Mouse (Mus musculus): ENCODE data around the gene Zpld1. TPM values are rescaled to one million over a fixed set of nuclear protein-coding genes. Genes with fewer than 3 reads are reported as not detected.

The Zpld1 gene
- total RNA-seq (2021): under 1 TPM; 0.22 to 0.30 TPM

DNA sequence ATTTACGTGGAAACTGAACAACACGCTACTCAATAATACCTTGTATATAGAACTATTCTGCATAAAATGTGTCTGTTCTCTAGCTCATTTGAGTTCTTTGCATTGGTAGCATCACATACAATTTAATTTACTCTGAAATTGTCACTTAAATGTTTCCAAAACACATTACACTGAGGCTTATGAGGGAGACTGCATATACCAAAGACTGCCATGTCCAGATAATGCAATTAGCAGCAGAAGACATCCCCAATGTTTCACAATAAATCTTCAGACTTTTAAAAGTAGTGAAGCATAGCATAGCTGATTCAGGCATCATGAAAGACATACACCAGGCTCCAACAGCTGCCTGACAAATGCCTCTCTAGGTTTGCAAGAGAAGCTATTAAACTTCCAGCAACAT is at the start of gene Zpld1:
TSS of gene Zpld1 (minus strand) at position 101 of the 400 bp plus-strand sequence.
- no peak for DNase-seq

DNA sequence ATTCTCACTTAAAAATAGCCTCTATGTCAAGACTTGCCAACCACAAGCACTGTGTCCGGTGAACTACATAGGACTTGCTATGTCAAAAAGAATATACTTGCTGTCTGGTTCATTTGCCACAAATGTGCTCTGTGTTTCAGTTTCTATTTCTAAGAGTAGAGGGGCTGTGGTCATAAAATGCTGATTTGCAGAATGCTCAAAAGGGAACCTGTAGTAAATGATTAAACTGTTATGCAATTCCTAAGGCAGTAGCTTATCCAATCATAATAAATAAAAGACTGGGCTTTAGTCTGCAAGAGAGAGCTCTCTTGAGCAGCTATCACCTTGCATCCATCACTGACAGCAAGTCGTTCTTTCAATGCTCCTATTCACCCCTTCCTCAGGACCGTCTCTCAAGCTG is 47.9 kb upstream of the Zpld1 start:
- DNase-seq: no peak
- intact Hi-C loops (cut with DNase I): no loop called here

More for the DNA sequence above, at the start of gene Zpld1:
- intact Hi-C loops (cut with DNase I): no loop called here

GRCm38 (mm10) chr16:55321542-55322514 is 24.0 kb upstream of the Zpld1 start:
- peak; percentile 63 for DNase-seq
- intact Hi-C loops (cut with DNase I): no loop called here

DNA sequence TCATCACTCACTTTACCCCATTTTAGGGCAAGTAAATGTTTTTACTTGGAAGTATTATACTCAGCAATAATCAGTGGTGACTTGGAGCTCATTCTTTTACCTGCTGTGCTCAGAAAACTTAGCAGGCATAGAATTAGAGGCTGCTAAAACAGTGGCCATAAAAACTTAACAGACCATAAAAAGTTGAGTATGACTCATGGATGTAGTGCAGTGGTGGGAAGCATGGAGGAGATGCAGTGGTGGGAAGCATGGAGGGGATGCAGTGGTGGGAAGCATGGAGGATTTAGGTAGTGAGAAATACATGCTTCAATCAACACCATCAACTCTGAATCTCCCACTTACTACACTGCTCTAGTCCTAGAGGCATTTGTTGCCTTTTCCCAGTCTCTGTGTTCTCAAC is 19.2 kb upstream of the Zpld1 start:
- intact Hi-C loops (cut with DNase I): no loop called here
- DNase-seq: no peak

DNA sequence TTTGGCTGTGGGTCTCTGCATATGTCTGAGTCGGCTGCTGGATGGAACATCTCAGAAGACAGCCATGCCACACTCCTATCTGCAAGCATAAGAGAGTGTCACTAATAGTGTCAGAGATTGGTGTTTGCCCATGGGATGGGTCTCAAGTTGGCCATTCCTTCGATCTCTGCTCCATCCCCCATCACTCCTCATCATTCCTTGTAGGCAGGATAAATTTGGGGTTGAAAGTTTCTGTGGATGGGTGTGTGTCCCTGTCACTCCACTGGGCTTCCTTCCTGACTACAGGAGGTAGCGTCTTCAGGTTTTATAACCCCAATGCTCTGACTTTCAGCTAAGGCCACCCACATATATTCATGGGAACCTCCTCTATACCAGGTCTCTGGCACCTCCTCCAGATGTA is 14.3 kb upstream of the Zpld1 start:
- no peak for DNase-seq
- intact Hi-C loops (cut with DNase I): no loop called here

- intact Hi-C loops (cut with DNase I): no loop called here
- DNase-seq: no peak
These were observed 15.1 kb downstream of the Zpld1 start for GRCm38 (mm10) chr16:55282696-55283095.

DNA sequence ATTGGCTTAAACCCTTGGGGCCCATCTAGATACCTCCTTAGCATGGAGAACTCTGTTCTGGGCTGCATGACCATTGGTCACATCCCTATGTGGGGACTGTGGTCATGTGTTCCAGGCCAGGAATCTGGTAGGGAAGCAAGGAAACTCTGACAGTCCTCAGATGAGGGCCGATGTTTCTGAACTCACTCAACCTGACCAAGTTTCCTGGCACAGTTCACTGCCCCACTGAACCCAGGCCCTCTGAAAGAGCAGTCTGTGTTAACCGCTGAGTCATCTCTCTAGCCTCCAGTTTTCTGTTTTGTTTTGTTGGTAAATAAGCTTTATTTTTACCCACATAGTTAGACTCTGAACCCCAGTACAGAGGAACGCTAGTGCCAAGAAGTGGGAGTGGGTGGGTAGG is 20.3 kb downstream of the Zpld1 start:
- DNase-seq: no peak
- intact Hi-C loops (cut with DNase I): no loop called here

DNA sequence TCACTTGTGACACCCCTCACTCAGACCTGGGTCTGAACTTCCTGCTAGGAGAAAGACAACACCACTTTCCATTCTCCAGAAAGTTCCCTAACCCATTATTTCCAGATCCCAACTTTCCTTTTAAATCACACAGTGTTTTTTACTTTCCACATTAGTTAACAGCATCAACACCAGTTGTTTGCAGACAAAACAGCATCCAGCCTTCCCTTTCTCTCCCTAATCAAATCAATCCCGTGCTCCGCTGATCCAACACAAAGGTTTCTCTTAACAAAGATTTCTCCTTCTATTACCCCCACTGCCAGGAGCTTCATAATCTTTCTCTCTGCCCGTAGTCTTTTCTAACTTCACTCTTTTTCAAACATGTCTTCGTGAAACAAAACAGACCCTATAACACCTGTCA is 32.5 kb downstream of the Zpld1 start:
- DNase-seq: no peak

DNA sequence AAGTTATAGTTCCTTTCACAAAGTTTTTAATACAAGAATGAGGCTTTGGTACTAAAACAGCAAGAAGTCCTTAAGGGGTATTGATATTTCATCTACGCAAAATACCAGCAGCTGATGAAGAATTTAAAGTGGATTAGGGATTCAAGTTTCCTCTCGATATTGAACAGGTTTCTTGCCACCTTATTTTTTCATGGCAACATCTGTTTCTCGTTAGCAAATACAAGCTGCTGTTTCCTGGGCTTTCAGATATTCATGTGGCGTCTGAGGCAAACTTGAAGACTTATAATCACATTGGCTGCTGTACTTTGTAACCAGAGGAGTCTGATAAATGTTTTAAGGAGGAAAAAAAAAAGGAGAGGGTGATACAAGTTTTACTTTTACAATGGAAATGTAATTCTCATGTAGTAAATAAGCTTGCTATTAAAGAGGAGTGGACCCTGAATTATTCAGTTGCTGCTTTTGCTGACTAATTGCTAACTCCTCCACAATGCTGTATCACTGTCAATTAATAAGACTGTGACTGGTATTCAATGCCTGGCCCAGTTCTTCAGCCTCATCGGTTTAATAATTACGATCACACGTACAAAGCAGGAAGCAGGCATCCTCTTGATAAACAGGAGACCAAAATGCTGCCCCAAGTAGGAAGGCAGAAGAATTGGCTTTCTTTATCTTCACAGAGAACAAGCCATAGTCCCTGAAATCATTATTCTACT is 36.8 kb downstream of the Zpld1 start:
- no peak for DNase-seq
- intact Hi-C loops (cut with DNase I): no loop called here

More for the DNA sequence above, 32.5 kb downstream of the Zpld1 start:
- intact Hi-C loops (cut with DNase I): no loop called here

GRCm38 (mm10) chr16:55259719-55260118 is 38.1 kb downstream of the Zpld1 start:
- intact Hi-C loops (cut with DNase I): no loop called here
- DNase-seq: no peak

DNA sequence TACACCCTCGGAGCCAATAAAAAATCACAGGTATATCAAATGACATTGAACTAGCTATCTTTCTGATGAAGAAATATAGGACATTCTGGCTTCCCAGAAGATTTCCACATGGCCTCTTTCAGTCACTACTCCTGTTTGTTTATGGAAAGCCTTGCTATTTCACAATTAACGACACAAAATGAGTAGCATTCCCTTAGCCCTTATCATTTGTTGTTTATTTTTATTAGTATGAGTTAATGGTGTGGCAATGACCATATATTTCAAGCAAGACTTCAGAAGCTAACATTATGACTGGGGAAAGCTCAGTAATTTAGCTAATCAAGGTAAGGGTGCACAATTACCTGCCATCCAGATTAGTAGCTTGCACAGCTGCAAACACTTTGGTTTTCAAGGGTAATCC is 56.8 kb downstream of the Zpld1 start:
- DNase-seq: no peak
- intact Hi-C loops (cut with DNase I): no loop called here

- intact Hi-C loops (cut with DNase I): no loop called here
- no peak for DNase-seq
These were observed 68.7 kb downstream of the Zpld1 start for GRCm38 (mm10) chr16:55228995-55229622.

DNA sequence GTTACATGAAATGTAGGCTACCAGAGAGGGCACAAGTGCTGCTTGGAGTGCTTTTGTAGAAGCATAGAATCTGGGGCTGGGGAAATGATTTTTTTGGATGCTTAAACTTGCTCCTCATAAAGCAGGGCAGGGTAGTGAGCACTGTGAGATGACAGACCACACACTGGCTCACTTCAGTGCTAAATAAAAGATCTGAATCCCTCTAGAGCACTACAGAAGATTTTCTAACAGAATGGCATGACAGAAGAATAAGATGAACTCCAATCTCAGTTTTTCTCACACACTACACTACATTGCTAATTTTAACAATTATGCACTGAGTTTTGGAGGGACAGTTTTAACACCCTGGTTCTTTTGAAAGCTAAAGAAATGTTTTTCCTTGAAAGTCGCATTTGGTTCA is 93.8 kb downstream of the Zpld1 start:
- intact Hi-C loops (cut with DNase I): no loop called here
- DNase-seq: no peak

DNA sequence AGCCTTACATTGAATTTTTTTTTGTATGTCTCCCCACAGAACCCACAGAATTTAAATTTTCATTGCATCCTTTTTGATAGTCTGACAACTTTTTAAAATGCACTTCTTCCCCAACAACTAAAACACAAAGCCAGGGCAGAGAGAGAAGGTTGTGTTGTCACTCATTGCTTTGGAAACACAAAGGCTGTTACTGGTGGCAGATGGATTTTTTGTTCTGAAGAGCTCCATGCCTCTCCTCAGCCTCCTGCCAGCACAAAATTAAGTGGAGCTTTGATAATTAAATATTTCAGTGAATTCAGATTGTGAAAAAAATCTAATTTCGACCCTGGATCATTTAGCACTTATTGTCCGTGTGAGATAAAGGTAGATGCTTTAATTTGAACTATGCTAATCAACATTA is 107.4 kb downstream of the Zpld1 start:
- intact Hi-C loops (cut with DNase I): no loop called here
- DNase-seq: no peak

DNA sequence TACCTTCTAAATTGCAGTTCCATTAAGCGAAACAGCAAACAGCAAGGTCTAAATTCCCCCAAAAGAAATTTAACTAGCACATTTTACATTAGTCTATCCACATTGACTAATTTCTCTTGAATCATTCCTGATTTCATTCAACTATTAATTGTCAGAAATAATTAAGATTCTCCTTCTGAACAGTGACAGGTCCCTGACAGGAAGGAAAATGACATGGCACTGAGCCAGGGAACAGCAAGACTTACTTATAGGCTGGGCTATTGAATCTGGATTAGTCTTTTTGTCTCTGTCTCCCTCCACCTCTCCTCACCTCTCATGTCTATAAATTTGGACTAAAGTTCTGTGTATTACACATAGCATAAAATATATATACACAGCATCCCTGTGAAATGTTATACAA is 112.4 kb downstream of the Zpld1 start:
- DNase-seq: peak; percentile 35
- intact Hi-C loops (cut with DNase I): no loop called here

All from left cerebral cortex, postnatal 4 days (tissue).